Mouse (Mus musculus) heart, postnatal 25 days (tissue): Measurements from ENCODE around the gene Ccr8. TPM values are rescaled to one million over a fixed set of nuclear protein-coding genes. Genes with fewer than 3 reads are reported as not detected.
A peak's percentile ranks its signal among the peaks of the same experiment; 100 is the strongest.
"Not testable (repeated sequence)": the region's sequence is repeated elsewhere in the genome, so short reads cannot be mapped to it uniquely, and the experiment has no call there.

Experiments used
- DNase-seq: peaks from one replicate; pipeline ENCODE4 v3.0.0; 2022; ENCODE audit warnings: low spot score
- intact Hi-C: fragments of 180-260 bp; cut with DNase I; formaldehyde crosslinking; loops from one replicate; pipeline ENCODE4 v1.15.1; 2025
- total RNA-seq, 2 experiments: library from RNA; stranded (reverse); gene quantifications; 2 replicates each; pipeline ENCODE4 v1.2.3; 2021

Gene Ccr8
- total RNA-seq, 2 experiments from 2014 or later, result not detected

DNA sequence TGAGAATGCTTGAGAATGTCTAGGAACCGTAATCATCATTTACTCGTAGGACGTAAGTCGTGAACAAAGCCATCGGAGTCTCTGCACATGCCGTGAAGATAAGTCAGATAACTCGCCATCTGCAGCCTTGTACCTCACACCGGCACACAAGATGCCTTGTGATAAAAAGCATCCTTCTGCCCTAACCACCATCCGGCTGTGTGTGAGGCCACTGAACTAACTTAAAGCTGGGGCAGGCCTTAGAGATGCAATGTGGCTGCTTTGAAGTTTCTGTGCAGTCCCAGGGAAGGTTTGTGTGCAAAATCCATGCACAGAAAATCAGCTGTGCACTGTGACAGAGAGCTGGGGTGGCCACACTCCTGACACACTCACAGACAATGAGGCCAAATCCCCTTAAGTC lies 7.5 kb upstream of the Ccr8 start:
- intact Hi-C loops, result no loop called here

GRCm38 (mm10) chr9:120089125-120089524 lies 2.8 kb upstream of the Ccr8 start:
- intact Hi-C loops, result no loop called here
- DNase-seq, result no peak

More for the DNA sequence above, 7.5 kb upstream of the Ccr8 start:
- DNase-seq, result no peak

GRCm38 (mm10) chr9:120091086-120091485 lies 828 bp upstream of the Ccr8 start:
- intact Hi-C loops, result no loop called here
- no peak for DNase-seq

DNA sequence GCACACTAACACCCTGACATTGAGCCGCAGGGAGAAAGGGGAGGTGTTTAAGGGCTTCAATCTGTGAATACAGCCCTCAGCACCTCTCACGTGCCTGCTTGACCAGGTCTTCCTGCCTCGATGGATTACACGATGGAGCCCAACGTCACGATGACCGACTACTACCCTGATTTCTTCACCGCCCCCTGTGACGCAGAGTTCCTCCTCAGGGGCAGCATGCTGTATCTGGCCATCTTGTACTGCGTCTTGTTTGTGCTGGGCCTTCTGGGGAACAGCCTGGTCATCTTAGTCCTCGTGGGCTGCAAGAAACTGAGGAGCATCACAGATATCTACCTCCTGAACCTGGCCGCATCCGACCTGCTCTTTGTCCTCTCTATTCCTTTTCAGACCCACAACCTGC lies 1.8 kb downstream of the Ccr8 start:
- DNase-seq, result no peak
- intact Hi-C loops, result no loop called here

- intact Hi-C loops, result no loop called here
- no peak for DNase-seq
Observed at GRCm38 (mm10) chr9:120095886-120096285, 4.0 kb downstream of the Ccr8 start.

- DNase-seq, result no peak
- intact Hi-C loops, result loop anchor here (2.0 kb wide), 2 partner anchors 70 to 78 kb away; no protein-coding TSS in a partner anchor
Observed at GRCm38 (mm10) chr9:120098682-120099081, 6.8 kb downstream of the Ccr8 start.

- intact Hi-C loops, result loop anchor here (2.0 kb wide), 2 partner anchors 71 to 79 kb away; no protein-coding TSS in a partner anchor
- no peak for DNase-seq
Observed at GRCm38 (mm10) chr9:120099304-120099703, 7.4 kb downstream of the Ccr8 start.

DNA sequence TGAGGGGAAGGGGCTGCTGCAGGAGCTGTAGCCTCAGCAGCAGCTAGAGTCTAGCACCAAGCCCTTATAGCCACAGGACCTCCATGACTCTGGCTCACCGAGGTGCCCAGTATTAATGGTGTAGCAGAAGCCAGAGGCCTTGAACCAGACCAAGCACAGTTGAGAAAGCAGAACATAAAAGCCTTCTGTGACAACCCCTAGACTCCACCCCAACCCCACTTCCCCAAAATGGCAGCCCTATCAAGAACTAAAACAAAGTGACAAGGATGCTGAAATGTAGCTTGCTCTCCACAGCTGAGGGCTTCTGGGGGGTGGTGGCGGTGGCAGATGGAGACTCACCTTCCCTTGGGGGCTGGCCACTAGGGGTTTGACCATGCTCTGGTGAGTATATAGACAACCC lies 9.3 kb downstream of the Ccr8 start:
- no peak for DNase-seq
- intact Hi-C loops, result no loop called here

DNA sequence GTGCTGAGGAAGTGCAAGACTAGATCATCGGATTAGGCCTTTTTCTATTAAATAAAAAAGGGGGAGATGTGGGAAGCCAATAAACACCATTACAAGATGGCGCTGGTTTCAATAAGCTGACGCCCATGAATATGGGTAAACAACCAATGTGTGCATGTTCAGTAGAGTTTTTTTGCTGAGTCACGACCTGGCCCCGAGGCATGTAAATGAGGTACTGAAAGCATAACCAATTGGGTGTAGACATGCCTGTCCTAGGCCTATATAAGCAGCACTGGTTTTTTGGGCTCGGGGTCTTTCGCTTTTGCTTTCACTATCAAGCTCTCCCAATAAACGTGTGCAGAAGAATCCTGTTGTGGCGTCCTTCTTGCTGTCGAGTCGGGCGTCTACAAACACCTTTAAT lies 17.0 kb downstream of the Ccr8 start:
- DNase-seq, intact Hi-C loops: not testable (repeated sequence)

GRCm38 (mm10) chr9:120110211-120111018 lies 18.5 kb downstream of the Ccr8 start, which contains the start of gene Slc25a38:
Gene Slc25a38 (plus strand): TSS chr9:120110374.
- peak; percentile 88 for DNase-seq
- intact Hi-C loops, result no loop called here

GRCm38 (mm10) chr9:120111156-120111945 lies 19.4 kb downstream of the Ccr8 start:
- DNase-seq, result no peak
- intact Hi-C loops, result no loop called here

GRCm38 (mm10) chr9:120112472-120112871 lies 20.6 kb downstream of the Ccr8 start:
- intact Hi-C loops, result no loop called here
- no peak for DNase-seq

GRCm38 (mm10) chr9:120113456-120113855 lies 21.5 kb downstream of the Ccr8 start:
- DNase-seq, result no peak
- intact Hi-C loops, result no loop called here

- intact Hi-C loops, result no loop called here
- no peak for DNase-seq
Observed at GRCm38 (mm10) chr9:120114051-120114788, 22.3 kb downstream of the Ccr8 start.

- no peak for DNase-seq
- intact Hi-C loops, result no loop called here
Observed at GRCm38 (mm10) chr9:120114789-120115151, 22.9 kb downstream of the Ccr8 start.

DNA sequence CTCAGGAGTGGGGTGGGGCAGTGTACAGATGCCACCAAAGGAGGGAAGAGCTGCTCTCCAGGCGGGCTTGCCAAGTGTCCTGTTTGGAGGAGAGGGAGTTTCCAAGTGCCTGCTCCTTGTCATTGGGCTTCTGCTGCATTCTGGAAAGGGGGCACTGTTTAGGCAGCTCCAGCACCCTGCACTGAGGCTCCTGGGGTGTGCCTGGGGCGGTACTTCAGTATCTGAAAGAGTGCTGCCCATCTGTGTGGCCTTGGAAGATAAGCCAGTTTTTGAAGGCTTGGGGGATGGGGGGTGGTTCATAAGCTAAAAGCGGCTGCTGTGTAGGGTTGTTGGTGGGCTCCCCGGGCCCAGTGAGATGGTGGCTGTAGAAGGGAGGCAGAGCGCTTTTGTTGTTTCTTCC lies 23.7 kb downstream of the Ccr8 start:
- intact Hi-C loops, result no loop called here
- DNase-seq, result no peak

GRCm38 (mm10) chr9:120116184-120116624 lies 24.3 kb downstream of the Ccr8 start:
- no peak for DNase-seq
- intact Hi-C loops, result no loop called here

- no peak for DNase-seq
- intact Hi-C loops, result no loop called here
Observed at GRCm38 (mm10) chr9:120118212-120118611, 26.3 kb downstream of the Ccr8 start.

DNA sequence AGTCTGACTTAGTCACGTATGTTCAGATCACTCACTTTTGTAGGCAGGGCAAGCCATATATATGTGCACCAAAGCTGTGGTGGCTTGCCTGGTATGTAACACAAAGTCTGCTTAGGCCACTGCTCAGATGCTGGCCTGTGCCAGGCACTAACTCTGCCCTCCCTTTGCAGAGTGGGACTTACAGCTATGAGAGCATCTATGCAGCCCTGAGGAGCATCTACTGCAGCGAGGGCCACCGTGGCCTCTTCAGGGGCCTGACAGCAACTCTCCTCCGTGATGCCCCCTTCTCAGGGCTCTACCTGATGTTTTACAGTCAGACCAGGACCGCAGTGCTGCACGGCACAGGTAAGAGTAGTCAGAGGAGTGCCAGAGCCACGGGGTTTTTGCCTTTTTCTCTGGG lies 28.6 kb downstream of the Ccr8 start:
- intact Hi-C loops, result no loop called here

GRCm38 (mm10) chr9:120126868-120127267 lies 35.0 kb downstream of the Ccr8 start:
- intact Hi-C loops, result no loop called here
- no peak for DNase-seq

More for the DNA sequence above, 28.6 kb downstream of the Ccr8 start:
- no peak for DNase-seq
